Mouse (Mus musculus) kidney, postnatal 0 days (tissue): ENCODE measurements around the gene Yy1. TPM values are rescaled to one million over a fixed set of nuclear protein-coding genes. Genes with fewer than 3 reads are reported as not detected.

Experiments used
- ATAC-seq: fragments of 200-750 bp; cut with Nextera tagmentation; replicated peaks from 2 replicates; pipeline ENCODE4 v1.8.0; 2017; ENCODE audit warnings: low read depth, moderate number of reproducible peaks, moderate TSS enrichment, moderate library complexity; ENCODE audit not compliant: low FRiP score
- DNase-seq: peaks from one replicate; pipeline ENCODE4 v3.0.0-alpha.2; 2016; ENCODE audit warnings: low spot score
- H3K27ac ChIP-seq: fragments of 300-500 bp; sonication (generic); 2 replicates; pipeline ENCODE4 v1.5.1; 2014; ENCODE audit warnings: mild to moderate bottlenecking
- H3K27me3 ChIP-seq: fragments of 300-500 bp; sonication (generic); 2 replicates; pipeline ENCODE4 v1.6.1; 2014; ENCODE audit warnings: low read length, mixed read lengths; ENCODE audit not compliant: insufficient read depth
- H3K36me3 ChIP-seq: fragments of 300-500 bp; sonication (generic); 2 replicates; pipeline ENCODE4 v1.6.1; 2014; ENCODE audit warnings: low read length, mixed read lengths; ENCODE audit not compliant: insufficient read depth
- H3K4me1 ChIP-seq: fragments of 300-500 bp; sonication (generic); replicated peaks from 2 replicates; pipeline ENCODE4 v1.6.1; 2014; ENCODE audit warnings: antibody characterized with exemption, low read length, mixed read lengths; ENCODE audit not compliant: insufficient read depth
- H3K4me2 ChIP-seq: fragments of 300-500 bp; sonication (generic); 2 replicates; pipeline ENCODE4 v1.6.1; 2014; ENCODE audit warnings: mild to moderate bottlenecking, low read length, moderate library complexity, mixed read lengths
- H3K4me3 ChIP-seq: fragments of 300-500 bp; sonication (generic); replicated peaks from 2 replicates; pipeline ENCODE4 v1.5.1; 2014; ENCODE audit warnings: low read depth, low read length
- H3K9ac ChIP-seq: fragments of 300-500 bp; sonication (generic); 2 replicates; pipeline ENCODE4 v1.6.1; 2014; ENCODE audit warnings: low read depth, low read length
- H3K9me3 ChIP-seq: fragments of 300-500 bp; sonication (generic); replicated peaks from 2 replicates; pipeline ENCODE4 v1.6.1; 2016; ENCODE audit warnings: low read length, inconsistent platforms, mixed read lengths
- CTCF ChIP-seq: IDR thresholded peaks from 2 replicates; pipeline ENCODE4 v1.5.1; 2016; ENCODE audit warnings: antibody characterized with exemption, low read depth, mild to moderate bottlenecking, moderate library complexity
- WGBS: fragments of 180-500 bp; shearing (Covaris S2); extraction: QIAGEN DNeasy Blood & Tissue Kit; methylation state at CpG from one replicate; pipeline ENCODE4 v1.1.7; 2014; 5-methylcytosine and 5-hydroxymethylcytosine counted together
- polyA plus RNA-seq: library from polyadenylated mRNA; unstranded; fragments of >200 nt; fragmentation: Nextera tagmentation; extraction: Ambion mirVana; gene quantifications from 2 replicates; pipeline ENCODE4 v1.2.1, GENCODE M21; 2015

Gene Yy1
- polyA plus RNA-seq: 15.6 and 17.3 TPM in 2 replicates

- H3K4me2 ChIP-seq: peak within 1 kb of the TSS; percentile 56
- peak within 1 kb of the TSS; percentile 99 for H3K27ac ChIP-seq
- peaks cover 8% of the 10 kb centered on the region for H3K4me1 ChIP-seq
- H3K9me3 ChIP-seq: no peaks in the 10 kb centered on the region
- peak within 1 kb of the TSS; percentile 98 for H3K4me3 ChIP-seq
- no peaks in the 10 kb centered on the region for H3K36me3 ChIP-seq
- WGBS: under 1% methylated on average over 70 of the region's 127 CpGs
- peak; percentile 34; the same call in 1 of the 2 replicates for TF ChIP-seq CTCF
- peak; percentile 99 for DNase-seq
- peak within 1 kb of the TSS; percentile 95 for H3K9ac ChIP-seq
- peak; percentile 95 for ATAC-seq
- no peaks in the 10 kb centered on the region for H3K27me3 ChIP-seq
Measured at GRCm38 (mm10) chr12:108792546-108793452, at the start of gene Yy1. Gene Yy1, plus strand, starts transcription at chr12:108792973.

- no peaks in the 10 kb centered on the region for H3K9me3 ChIP-seq
- no peaks in the 10 kb centered on the region for H3K27me3 ChIP-seq
- no peaks in the 10 kb centered on the region for H3K4me1 ChIP-seq
- H3K9ac ChIP-seq: no peak overlapping the region
- H3K4me3 ChIP-seq: no peak overlapping the region
- no peak overlapping the region for H3K27ac ChIP-seq
- no peaks in the 10 kb centered on the region for H3K36me3 ChIP-seq
- no peak overlapping the region for H3K4me2 ChIP-seq
- no peak for DNase-seq
- no peak for TF ChIP-seq CTCF
- ATAC-seq: no peak
Measured at GRCm38 (mm10) chr12:108745990-108746389, 46.8 kb upstream of the Yy1 start.

DNA sequence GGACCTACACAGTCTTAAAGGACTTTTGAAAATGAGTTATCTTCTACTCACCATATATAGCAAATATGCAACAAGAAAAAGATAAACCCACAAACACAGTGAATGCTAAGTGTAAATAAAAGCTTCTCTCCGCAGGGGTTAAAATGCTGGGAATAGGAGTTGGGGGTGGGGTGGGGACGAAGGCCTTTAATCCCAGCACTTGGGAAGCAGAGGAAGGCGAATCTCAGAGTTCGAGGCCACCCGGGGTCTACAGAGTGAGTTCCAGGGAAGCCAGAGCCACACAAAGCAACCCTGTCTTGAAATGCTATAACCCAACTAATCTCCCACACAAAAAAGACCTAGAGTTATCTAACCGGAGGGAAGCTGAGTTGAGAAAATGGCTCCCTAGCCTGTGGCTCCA, 43.8 kb upstream of the Yy1 start:
- DNase-seq: no peak
- Histone ChIP-seq H3K36me3 (no peaks in the 10 kb centered on the region), H3K9ac (no peak overlapping the region), H3K4me3 (no peak overlapping the region), H3K27me3 (no peaks in the 10 kb centered on the region), H3K4me2 (no peak overlapping the region), H3K4me1 (no peaks in the 10 kb centered on the region), H3K27ac (no peak overlapping the region), H3K9me3 (no peaks in the 10 kb centered on the region)
- no peak for TF ChIP-seq CTCF
- WGBS: 74% methylated on average over 6 of the region's 6 CpGs
- no peak for ATAC-seq

DNA sequence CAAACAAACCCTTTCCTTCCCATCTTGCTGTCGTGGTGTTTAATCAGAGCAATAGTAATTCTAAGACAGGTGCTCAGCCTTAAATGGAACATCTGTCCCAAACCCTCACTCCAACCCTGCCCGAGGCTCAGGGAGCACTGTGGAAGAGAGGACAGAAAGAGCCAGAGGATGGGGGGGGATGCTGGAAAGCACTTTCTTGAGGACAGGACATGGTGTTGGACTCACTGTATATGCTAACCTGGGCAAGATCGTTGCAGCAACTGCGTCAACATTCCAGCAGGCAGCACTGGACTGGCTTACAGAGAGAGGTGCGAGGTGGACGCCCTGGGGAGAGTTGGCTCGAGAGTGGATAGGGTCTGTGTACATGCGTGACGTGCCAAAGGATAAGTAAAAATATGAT, 43.3 kb upstream of the Yy1 start:
- TF ChIP-seq CTCF: no peak
- Histone ChIP-seq H3K4me3 (no peak overlapping the region), H3K4me2 (no peak overlapping the region), H3K4me1 (no peaks in the 10 kb centered on the region), H3K27ac (no peak overlapping the region), H3K36me3 (no peaks in the 10 kb centered on the region), H3K27me3 (no peaks in the 10 kb centered on the region), H3K9me3 (no peaks in the 10 kb centered on the region), H3K9ac (no peak overlapping the region)
- ATAC-seq: no peak
- no peak for DNase-seq
- WGBS: 83% methylated on average over 9 of the region's 9 CpGs

- no peak for ATAC-seq
- WGBS: 56% methylated on average over 3 of the region's 3 CpGs
- no peak overlapping the region for H3K27ac ChIP-seq
Measured at GRCm38 (mm10) chr12:108750226-108750625, 42.5 kb upstream of the Yy1 start.

DNA sequence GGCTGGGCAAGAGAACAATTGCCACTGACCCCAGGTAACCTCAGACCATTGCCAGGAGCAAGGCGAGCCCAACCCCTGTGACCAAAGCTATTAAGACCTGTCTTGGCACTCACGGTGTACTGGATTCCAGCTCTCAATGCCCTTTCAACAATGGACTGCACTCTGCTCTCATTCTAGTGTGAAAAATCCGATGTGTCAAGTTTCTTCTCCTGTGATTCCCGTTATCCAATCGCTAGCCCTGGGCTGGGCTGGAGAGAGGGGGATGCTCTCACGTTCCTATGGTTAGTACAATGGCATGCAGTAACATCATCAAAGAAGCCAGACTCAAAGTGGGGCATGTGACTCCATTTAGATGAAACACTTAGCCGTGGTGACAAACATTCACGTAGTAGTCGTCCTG, 41.0 kb upstream of the Yy1 start:
- DNase-seq (peak; percentile 8), ATAC-seq (no peak)
- H3K4me2 ChIP-seq: no peak overlapping the region
- no peak overlapping the region for H3K27ac ChIP-seq
- H3K4me3 ChIP-seq: no peak overlapping the region
- H3K27me3 ChIP-seq: no peaks in the 10 kb centered on the region
- no peaks in the 10 kb centered on the region for H3K36me3 ChIP-seq
- H3K9ac ChIP-seq: no peak overlapping the region
- no peaks in the 10 kb centered on the region for H3K4me1 ChIP-seq
- TF ChIP-seq CTCF: no peak
- H3K9me3 ChIP-seq: no peaks in the 10 kb centered on the region
- 37% methylated on average over 9 of the region's 9 CpGs for WGBS

More at GRCm38 (mm10) chr12:108750226-108750625, 42.5 kb upstream of the Yy1 start:
- TF ChIP-seq CTCF: no peak
- H3K27me3 ChIP-seq: no peaks in the 10 kb centered on the region
- no peak for DNase-seq
- no peak overlapping the region for H3K9ac ChIP-seq
- H3K9me3 ChIP-seq: no peaks in the 10 kb centered on the region
- no peak overlapping the region for H3K4me3 ChIP-seq
- no peaks in the 10 kb centered on the region for H3K4me1 ChIP-seq
- H3K4me2 ChIP-seq: no peak overlapping the region
- no peaks in the 10 kb centered on the region for H3K36me3 ChIP-seq
